Mouse (Mus musculus): ENCODE measurements around the gene Tas2r108. TPM values are rescaled to one million over a fixed set of nuclear protein-coding genes. Genes with fewer than 3 reads are reported as not detected.
A peak's percentile ranks its signal among the peaks of the same experiment; 100 is the strongest.

Gene Tas2r108
- not detected for total RNA-seq (2021)

- no peak for DNase-seq
Observed at GRCm38 (mm10) chr6:40493229-40493628, at the start of gene Tas2r108. TSS of gene Tas2r108 (plus strand) at chr6:40493529.

GRCm38 (mm10) chr6:40448626-40449025, 44.7 kb upstream of the Tas2r108 start:
- DNase-seq: no peak

GRCm38 (mm10) chr6:40454436-40455041, 38.8 kb upstream of the Tas2r108 start:
- DNase-seq: no peak

- DNase-seq: no peak
Observed at GRCm38 (mm10) chr6:40465710-40466109, 27.6 kb upstream of the Tas2r108 start.

- DNase-seq: peak; percentile 93
Observed at GRCm38 (mm10) chr6:40470916-40471719, 22.2 kb upstream of the Tas2r108 start, which contains the start of gene Ssbp1. TSS of gene Ssbp1 (plus strand) at chr6:40471352.

GRCm38 (mm10) chr6:40471720-40472010, 21.7 kb upstream of the Tas2r108 start:
- DNase-seq: no peak

- no peak for DNase-seq
Observed at GRCm38 (mm10) chr6:40476132-40476531, 17.2 kb upstream of the Tas2r108 start.

GRCm38 (mm10) chr6:40479705-40480104, 13.6 kb upstream of the Tas2r108 start:
- DNase-seq: no peak

- no peak for DNase-seq
Observed at GRCm38 (mm10) chr6:40482318-40482717, 11.0 kb upstream of the Tas2r108 start.

GRCm38 (mm10) chr6:40490933-40491332, 2.4 kb upstream of the Tas2r108 start, which contains the start of gene Tas2r137:
TSS of gene Tas2r137 (plus strand) at chr6:40491233.
- DNase-seq: no peak

- no peak for DNase-seq
Observed at GRCm38 (mm10) chr6:40519408-40519807, 26.1 kb downstream of the Tas2r108 start, which contains the start of gene Prss37. TSS of gene Prss37 (minus strand) at chr6:40519508.

Other genes starting within 250 kb of the Tas2r108 start
- 10 to 100 TPM; 26.9 to 27.9 TPM for gene Agk, start 168.4 kb upstream of the Tas2r108 start, total RNA-seq (2021)
- 1 to 10 TPM; 3.1 to 3.7 TPM for gene E330009J07Rik, start 57.4 kb upstream of the Tas2r108 start, total RNA-seq (2021)
- not detected for gene Wee2, start 54.4 kb upstream of the Tas2r108 start, total RNA-seq (2021)
- gene Ssbp1, start 22.2 kb upstream of the Tas2r108 start, total RNA-seq (2021): 10 to 100 TPM; 37.5 to 39.9 TPM
- not detected for gene Tas2r137, start 2.3 kb upstream of the Tas2r108 start, total RNA-seq (2021)
- gene Prss37, start 26.0 kb downstream of the Tas2r108 start, total RNA-seq (2021): not detected
- not detected for gene Olfr461, start 61.5 kb downstream of the Tas2r108 start, total RNA-seq (2021)
- not detected for gene Olfr460, start 76.0 kb downstream of the Tas2r108 start, total RNA-seq (2021)
- gene Clec5a, start 92.3 kb downstream of the Tas2r108 start, total RNA-seq (2021): under 1 TPM; 0.45 to 0.71 TPM
- not detected for gene Tas2r138, start 119.8 kb downstream of the Tas2r108 start, total RNA-seq (2021)
- 1 to 10 TPM in 1 of 2 experiments, under 1 TPM in 1; 0.36 to 1.5 TPM for gene Mgam, start 135.3 kb downstream of the Tas2r108 start, total RNA-seq (2021)